Mouse (Mus musculus) MEL (cell line): ENCODE results near the gene Taar8b. TPM values are rescaled to one million over a fixed set of nuclear protein-coding genes. Genes with fewer than 3 reads are reported as not detected.
"Not testable (repeated sequence)": the region's sequence is repeated elsewhere in the genome, so short reads cannot be mapped to it uniquely, and the experiment has no call there.

ENCODE experiments used
- DNase-seq: peaks from one replicate; pipeline ENCODE4 v3.0.0; 2011; ENCODE audit warnings: low read depth, low spot score
- H3K27ac ChIP-seq: 2 replicates; pipeline ENCODE4 v1.5.1; 2012; ENCODE audit warnings: low read depth, mild to moderate bottlenecking, control low read depth, low read length, moderate library complexity; ENCODE audit not compliant: control insufficient read depth
- H3K27me3 ChIP-seq, 2 experiments: fragments of 150-350 bp in 1 of 2; sonication (generic) in 1 of 2; 2 replicates each; pipeline ENCODE4 v1.6.1; 2012; ENCODE audit warnings: low read length in 2 of 2, mild to moderate bottlenecking in 2 of 2, improper control_type of control experiment in 1 of 2, moderate library complexity in 1 of 2; ENCODE audit not compliant: insufficient read depth in 2 of 2, control insufficient read depth in 1 of 2
- H3K36me3 ChIP-seq, 2 experiments: 2 replicates each; pipeline ENCODE4 v1.6.1; 2012 to 2014; ENCODE audit warnings: low read length in 2 of 2, improper control_type of control experiment in 1 of 2, inconsistent platforms in 1 of 2, mild to moderate bottlenecking in 1 of 2; ENCODE audit not compliant: insufficient read depth in 2 of 2, control insufficient read depth in 1 of 2
- H3K4me1 ChIP-seq, 2 experiments: fragments of 150-350 bp in 1 of 2; sonication (generic) in 1 of 2; 2 replicates each; pipeline ENCODE4 v1.6.1; 2012; ENCODE audit warnings: low read length in 2 of 2, improper control_type of control experiment in 1 of 2, mild to moderate bottlenecking in 1 of 2; ENCODE audit not compliant: insufficient read depth in 2 of 2, control insufficient read depth in 1 of 2
- H3K4me3 ChIP-seq, 2 experiments: fragments of 150-350 bp in 1 of 2; sonication (generic) in 1 of 2; 2 replicates each; pipeline ENCODE4 v1.5.1; 2012; ENCODE audit warnings: low read depth in 2 of 2, low read length in 2 of 2, mild to moderate bottlenecking in 2 of 2, moderate library complexity in 2 of 2, control low read depth in 1 of 2, improper control_type of control experiment in 1 of 2; ENCODE audit not compliant: control insufficient read depth in 1 of 2, insufficient read depth in 1 of 2
- H3K79me2 ChIP-seq: 2 replicates; pipeline ENCODE4 v1.6.1; 2012; ENCODE audit warnings: mild to moderate bottlenecking, low read length, moderate library complexity; ENCODE audit not compliant: control insufficient read depth, poor library complexity, insufficient read depth
- H3K9ac ChIP-seq: 2 replicates; pipeline ENCODE4 v1.6.1; 2012; ENCODE audit warnings: low read depth, mild to moderate bottlenecking, control low read depth, low read length, moderate library complexity; ENCODE audit not compliant: control insufficient read depth, poor library complexity, severe bottlenecking
- H3K9me3 ChIP-seq: fragments of 150-350 bp; sonication (generic); replicated peaks from 2 replicates; pipeline ENCODE4 v1.6.1; 2012; ENCODE audit warnings: mild to moderate bottlenecking, low read length, improper control_type of control experiment, moderate library complexity; ENCODE audit not compliant: insufficient read depth
- CTCF ChIP-seq, 3 experiments: IDR thresholded peaks in 2 of 3; conservative IDR thresholded peaks in 1 of 3; 2 replicates each; pipeline ENCODE4 v1.5.1; 2011 to 2012; ENCODE audit warnings: low read length in 3 of 3, low read depth in 2 of 3, mild to moderate bottlenecking in 2 of 3, improper control_type of control experiment in 1 of 3, inconsistent platforms in 1 of 3, mixed read lengths in 1 of 3, moderate library complexity in 1 of 3; ENCODE audit not compliant: control insufficient read depth in 1 of 3, insufficient read depth in 1 of 3, poor library complexity in 1 of 3, severe bottlenecking in 1 of 3
- EP300 ChIP-seq, 2 experiments: IDR thresholded peaks; 2 replicates each; pipeline ENCODE4 v1.6.1; 2011; ENCODE audit warnings: improper control_type of control experiment in 2 of 2, low read length in 2 of 2, low read depth in 1 of 2, mild to moderate bottlenecking in 1 of 2
- JUND ChIP-seq: IDR thresholded peaks from 2 replicates; pipeline ENCODE4 v1.6.1; 2011; ENCODE audit warnings: low read depth, mild to moderate bottlenecking, improper control_type of control experiment, low read length
- MXI1 ChIP-seq: IDR thresholded peaks from 2 replicates; pipeline ENCODE4 v1.6.1; 2011; ENCODE audit warnings: mild to moderate bottlenecking, low read depth, low read length, improper control_type of control experiment
- POLR2A ChIP-seq, 2 experiments: IDR thresholded peaks; 2 replicates each; pipeline ENCODE4 v1.6.1; 2011 to 2012; ENCODE audit warnings: low read length in 2 of 2, mild to moderate bottlenecking in 2 of 2, control low read depth in 1 of 2, improper control_type of control experiment in 1 of 2, low read depth in 1 of 2, moderate library complexity in 1 of 2; ENCODE audit not compliant: control insufficient read depth in 1 of 2, insufficient read depth in 1 of 2, poor library complexity in 1 of 2
- RAD21 ChIP-seq: IDR thresholded peaks from 2 replicates; pipeline ENCODE4 v1.6.1; 2011; ENCODE audit warnings: mild to moderate bottlenecking, low read depth, low read length, improper control_type of control experiment
- RCOR1 ChIP-seq: IDR thresholded peaks from 2 replicates; pipeline ENCODE4 v1.6.1; 2012; ENCODE audit warnings: low read depth, mild to moderate bottlenecking, inconsistent platforms, low read length, improper control_type of control experiment
- SMC3 ChIP-seq: IDR thresholded peaks from 2 replicates; pipeline ENCODE4 v1.6.1; 2011; ENCODE audit warnings: low read depth, low read length, improper control_type of control experiment
- TBP ChIP-seq: IDR thresholded peaks from 2 replicates; pipeline ENCODE4 v1.8.0; 2011; ENCODE audit warnings: low read depth, low read length, improper control_type of control experiment
- UBTF ChIP-seq: IDR thresholded peaks from 2 replicates; pipeline ENCODE4 v1.6.1; 2012; ENCODE audit warnings: low read depth, mild to moderate bottlenecking, inconsistent platforms, low read length, improper control_type of control experiment, moderate library complexity, borderline replicate concordance; ENCODE audit not compliant: insufficient read depth
- ZC3H11A ChIP-seq: IDR thresholded peaks from 2 replicates; pipeline ENCODE4 v1.6.1; 2012; ENCODE audit warnings: low read depth, mild to moderate bottlenecking, inconsistent platforms, low read length, improper control_type of control experiment
- ZKSCAN1 ChIP-seq: IDR thresholded peaks from 2 replicates; pipeline ENCODE4 v1.6.1; 2012; ENCODE audit warnings: low read depth, mild to moderate bottlenecking, inconsistent platforms, low read length, improper control_type of control experiment, moderate library complexity
- polyA plus RNA-seq, 2 experiments: library from polyadenylated mRNA; stranded (reverse) in 1 of 2; unstranded in 1 of 2; fragments of >175 nt in 1 of 2; fragments of >200 nt in 1 of 2; gene quantifications; 2 replicates each; pipeline versions ENCODE4 v1.2.1 to v1.2.4; 2012; ENCODE audit warnings: low replicate concordance in 2 of 2, low read depth in 1 of 2; ENCODE audit not compliant: insufficient read length in 2 of 2, insufficient read depth in 1 of 2, missing spikeins in 1 of 2
- total RNA-seq: library from RNA; depleted of rRNA; stranded (reverse); fragments of 300-350 nt; gene quantifications from 2 replicates; pipeline ENCODE4 v1.2.3, GENCODE M21; 2012

Gene Taar8b
- total and polyA plus RNA-seq, 3 experiments, result not detected

DNA sequence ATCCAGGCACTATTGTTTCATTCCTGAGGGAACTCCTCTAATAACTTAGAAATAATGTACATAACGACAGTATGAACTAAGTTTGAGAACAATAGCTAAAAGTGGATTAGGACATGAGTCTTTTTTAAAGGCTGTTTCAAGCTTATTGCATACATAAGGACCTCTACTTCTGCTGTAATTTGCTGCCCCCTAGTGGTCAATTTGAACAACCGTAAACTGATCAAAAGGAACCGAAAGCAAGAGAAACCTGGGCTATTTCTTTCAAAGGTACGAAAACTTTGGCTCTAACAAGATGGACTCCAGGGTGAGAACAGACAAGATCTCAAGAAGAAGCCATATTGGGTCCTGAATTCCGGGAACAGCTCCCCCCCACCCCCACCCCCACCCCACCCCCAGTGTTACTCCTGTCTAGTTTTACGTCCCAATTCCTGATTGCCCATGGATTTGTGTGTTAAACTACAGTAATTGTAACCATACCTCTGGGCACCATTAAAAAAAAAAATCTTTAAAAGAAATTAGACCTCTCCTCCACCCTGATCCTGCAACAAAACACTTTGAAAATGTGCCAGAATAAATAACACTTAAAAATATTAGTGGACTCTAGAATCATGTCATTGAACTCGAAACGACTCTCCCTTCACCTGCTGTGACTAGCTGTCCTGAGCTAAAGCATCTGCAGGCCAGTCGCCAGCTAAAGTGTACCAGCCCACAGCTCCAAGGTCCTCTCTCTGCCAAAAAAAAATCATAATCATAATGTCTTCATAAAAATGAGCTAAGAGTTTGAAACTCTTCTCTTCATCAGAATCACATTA, 39.6 kb upstream of the Taar8b start (continued):
- TF ChIP-seq SMC3 (peak; percentile 67), ZKSCAN1 (no peak), RAD21 (peak; percentile 91), ZC3H11A (peak; percentile 73)

DNA sequence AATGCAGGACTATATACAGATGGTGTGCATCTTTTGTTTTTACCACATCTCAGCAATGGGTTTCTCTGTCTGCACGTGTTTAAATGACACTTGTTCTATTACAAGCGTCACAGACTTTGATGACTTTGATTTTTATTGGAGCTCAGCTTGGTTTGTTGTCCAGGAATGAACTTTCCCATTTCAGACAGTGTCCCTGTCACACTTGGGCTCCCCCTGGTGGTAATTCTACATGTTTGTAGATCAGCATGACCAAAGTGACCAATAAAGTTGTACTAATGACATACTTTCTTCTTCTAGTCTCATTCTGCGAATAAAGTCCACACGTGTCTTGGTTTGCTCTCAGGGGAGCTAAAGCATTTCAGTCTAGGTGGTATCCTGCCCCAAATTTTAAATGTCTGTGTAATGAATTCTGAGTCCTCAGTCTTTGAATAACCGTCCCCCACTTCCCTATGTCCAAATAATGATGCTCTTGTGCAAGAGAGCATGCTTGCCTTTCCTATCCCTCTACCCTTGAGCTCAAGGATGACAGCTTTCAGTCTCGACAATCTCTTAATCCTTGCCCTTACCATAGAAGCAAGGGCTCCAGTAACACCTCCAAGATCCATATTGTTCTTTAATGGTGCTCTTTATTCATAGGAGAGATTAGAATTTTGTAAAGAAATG, 19.2 kb upstream of the Taar8b start:
- Histone ChIP-seq H3K79me2 (no peaks in the 10 kb centered on the region), H3K27ac (no peak overlapping the region), H3K9me3 (no peaks in the 10 kb centered on the region), H3K36me3 (no peaks in the 10 kb centered on the region), H3K27me3 (peaks cover 0 to 2% of the 10 kb centered on the region in 2 experiments; a peak in 3 of 4 replicates), H3K4me1 (no peaks in the 10 kb centered on the region; a peak in 1 of 4 replicates), H3K4me3 (no peak overlapping the region), H3K9ac (no peak overlapping the region)
- peak; percentile 62 for DNase-seq
- peak; percentile 48 to 78 (median 73) for TF ChIP-seq CTCF (IDR thresholded peaks at IDR 0.05 in 2 of 3, conservative IDR thresholded peaks at IDR 0.05 in 1 of 3; ENCODE audit: control insufficient read depth in 1 of 3, insufficient read depth in 1 of 3, low read depth in 2 of 3, low read length in 3 of 3, poor library complexity in 1 of 3, severe bottlenecking in 1 of 3)
- no peak for TF ChIP-seq MXI1
- TF ChIP-seq ZKSCAN1, result no peak
- peak; percentile 42 for TF ChIP-seq RAD21
- TF ChIP-seq EP300 (IDR thresholded peaks at IDR 0.05; ENCODE audit: low read depth in 1 of 2, low read length in 2 of 2), result no peak
- peak; percentile 75 for TF ChIP-seq SMC3
- TF ChIP-seq RCOR1, result no peak
- TF ChIP-seq UBTF, result no peak
- TF ChIP-seq JUND, result no peak
- TF ChIP-seq POLR2A (IDR thresholded peaks at IDR 0.05; ENCODE audit: control insufficient read depth in 1 of 2, insufficient read depth in 1 of 2, low read depth in 1 of 2, low read length in 2 of 2, poor library complexity in 1 of 2), result no peak
- TF ChIP-seq ZC3H11A, result 0 out of 2 replicates have a peak, but pooled peaks have one; percentile 8
- TF ChIP-seq TBP, result no peak

DNA sequence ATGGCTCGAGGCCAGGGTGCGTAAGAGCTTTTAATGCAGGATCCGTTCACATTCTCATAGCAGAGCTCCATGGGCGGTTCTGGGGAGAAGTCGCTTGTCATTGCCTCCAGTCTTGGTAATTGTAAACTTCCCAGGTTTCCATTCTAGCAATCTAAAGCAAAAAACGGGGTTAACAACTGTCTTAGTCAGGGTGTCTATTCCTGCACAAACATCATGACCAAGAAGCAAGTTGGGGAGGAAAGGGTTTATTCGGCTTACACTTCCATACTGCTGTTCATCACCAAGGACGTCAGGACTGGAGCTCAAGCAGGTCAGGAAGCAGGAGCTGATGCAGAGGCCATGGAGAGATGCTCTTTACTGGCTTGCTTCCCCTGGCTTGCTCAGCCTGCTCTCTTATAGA, 17.3 kb upstream of the Taar8b start, which contains the start of gene Taar9:
Gene Taar9 (minus strand): TSS at position 101 of the 400 bp plus-strand sequence.
- not testable (repeated sequence) for H3K36me3 ChIP-seq, H3K27me3 ChIP-seq, H3K79me2 ChIP-seq, H3K27ac ChIP-seq, H3K4me3 ChIP-seq, H3K9ac ChIP-seq, H3K4me1 ChIP-seq, H3K9me3 ChIP-seq, DNase-seq
